Mouse (Mus musculus): Measurements from ENCODE around the gene Pnlip.

Gene Pnlip

DNA sequence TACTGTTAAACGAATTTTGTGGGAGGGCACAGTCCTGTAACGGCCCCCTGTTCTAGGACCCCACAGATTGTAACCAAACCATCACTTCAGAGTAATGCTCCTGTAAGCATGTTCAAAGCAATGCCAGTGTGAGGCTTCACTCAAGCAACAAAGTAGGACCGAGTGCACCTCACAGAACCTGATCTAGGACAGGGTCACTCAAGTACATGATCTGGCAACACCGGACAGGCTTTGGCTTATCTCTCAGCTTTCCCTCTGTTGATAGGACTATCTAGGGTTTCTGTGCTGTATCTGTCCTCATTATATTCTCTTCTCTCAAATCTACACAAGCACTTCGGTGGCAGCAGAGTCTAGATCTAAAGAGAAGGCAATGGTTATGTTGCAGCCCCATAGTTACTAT lies 74.3 kb downstream of the Pnlip start:
- in situ Hi-C loops (cut with MboI, MseI) = no loop called here

DNA sequence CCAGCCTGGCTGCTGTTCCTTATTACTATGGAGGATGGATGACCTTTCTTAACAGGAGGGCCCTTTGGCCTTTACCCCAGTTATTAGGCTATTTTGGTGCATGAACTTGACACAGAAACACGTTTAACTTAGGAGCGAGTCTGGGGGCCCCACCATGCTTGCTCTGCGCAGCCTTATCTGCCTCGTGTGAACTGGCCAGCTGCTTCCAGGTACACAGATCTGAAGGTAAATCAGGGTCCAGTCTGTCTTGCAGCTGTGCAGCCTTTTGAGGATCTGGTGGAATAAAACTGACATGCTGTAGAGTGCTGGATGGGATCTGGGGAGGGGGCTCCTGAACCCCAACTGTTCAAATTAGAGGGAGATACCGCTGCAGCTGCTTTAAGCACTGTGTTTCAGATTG lies 75.5 kb downstream of the Pnlip start:
- in situ Hi-C loops (cut with MboI, MseI) = no loop called here

DNA sequence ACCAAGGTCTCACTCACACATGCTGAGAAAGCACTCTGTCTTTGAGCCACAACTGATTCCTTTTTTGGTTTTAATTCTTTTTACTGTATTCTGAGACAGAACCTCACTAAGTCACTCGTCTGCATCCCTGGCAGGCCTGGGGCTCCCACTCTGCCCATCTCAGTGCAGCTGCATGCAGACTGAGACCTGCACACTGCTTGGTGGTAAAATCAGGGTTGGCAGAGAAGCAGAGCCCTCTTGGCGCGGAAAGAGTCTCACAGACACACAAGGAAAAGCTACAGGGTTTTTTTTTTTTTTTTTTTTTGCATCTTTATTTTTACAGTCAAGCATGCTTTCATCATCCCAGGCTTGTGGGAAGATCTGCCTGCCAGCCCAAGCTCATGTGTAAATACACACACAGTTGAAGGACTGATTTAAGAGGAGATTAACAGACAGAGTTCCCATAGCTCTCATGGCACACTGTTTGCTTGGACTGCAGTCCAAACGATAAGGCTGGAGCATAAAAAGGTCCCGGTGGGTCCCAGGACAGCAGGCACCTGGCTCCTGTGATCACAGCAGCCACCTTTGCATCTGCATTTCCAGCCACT lies 76.2 kb downstream of the Pnlip start, which contains the start of gene Pnliprp1:
Gene Pnliprp1 (plus strand): TSS at position 443 of the 587 bp plus-strand sequence.
- in situ Hi-C loops (cut with MboI, MseI) = no loop called here

Measured in regulatory T cell (primary cell).